Mouse (Mus musculus) heart, adult 9 months (tissue): ENCODE data around the gene Olfml1.

ENCODE experiments used
- DNase-seq, 2 experiments: peaks; one replicate each; pipeline ENCODE4 v3.0.0; 2022; ENCODE audit warnings: low spot score in 2 of 2

Gene Olfml1

GRCm38 (mm10) chr7:107594857-107595402 is 27.7 kb downstream of the Olfml1 start, which contains the start of gene Ppfibp2:
Ppfibp2 (plus strand) TSS chr7:107595207.
- peak; percentile 90 to 91 for DNase-seq

DNA sequence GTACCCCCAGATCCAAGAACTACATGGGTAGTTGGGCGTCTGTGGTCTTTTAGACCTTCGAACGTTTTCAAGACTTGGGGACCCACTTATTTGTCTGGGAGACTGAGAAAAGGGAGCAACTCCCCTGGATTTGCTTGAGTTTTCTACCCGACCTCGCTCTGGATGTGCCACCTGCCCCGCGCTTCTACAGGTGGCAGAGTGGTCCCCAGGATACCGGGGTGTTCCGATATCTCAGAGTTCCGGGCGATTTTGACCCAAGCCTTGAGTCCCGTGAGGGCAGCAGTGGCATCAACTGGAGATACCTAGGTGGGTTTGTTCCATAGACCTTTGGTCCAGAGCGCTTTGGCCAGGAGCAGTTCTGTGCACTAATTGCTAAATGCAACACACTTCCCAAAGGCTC is 28.2 kb downstream of the Olfml1 start:
- DNase-seq: no peak

DNA sequence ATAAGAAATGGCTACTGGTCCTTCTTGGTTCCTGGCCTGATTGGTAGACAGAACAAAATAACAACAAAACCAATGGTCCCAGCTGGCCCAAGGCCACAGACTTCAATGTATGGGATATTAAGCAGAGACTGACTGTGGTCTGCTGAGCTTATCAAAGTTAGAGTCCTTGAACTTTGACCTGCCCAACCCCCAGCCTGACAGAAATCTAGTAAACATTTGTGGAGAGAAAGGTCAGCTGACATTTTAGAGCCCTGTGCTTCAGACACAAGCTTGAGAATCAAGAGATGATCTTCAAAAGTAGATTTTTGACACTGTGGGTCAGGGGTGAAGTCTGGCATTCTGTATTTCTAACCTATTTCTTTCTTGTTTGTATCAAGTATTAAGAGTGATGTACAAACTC is 29.5 kb downstream of the Olfml1 start:
- no peak for DNase-seq

GRCm38 (mm10) chr7:107597956-107598355 is 30.7 kb downstream of the Olfml1 start:
- no peak for DNase-seq

DNA sequence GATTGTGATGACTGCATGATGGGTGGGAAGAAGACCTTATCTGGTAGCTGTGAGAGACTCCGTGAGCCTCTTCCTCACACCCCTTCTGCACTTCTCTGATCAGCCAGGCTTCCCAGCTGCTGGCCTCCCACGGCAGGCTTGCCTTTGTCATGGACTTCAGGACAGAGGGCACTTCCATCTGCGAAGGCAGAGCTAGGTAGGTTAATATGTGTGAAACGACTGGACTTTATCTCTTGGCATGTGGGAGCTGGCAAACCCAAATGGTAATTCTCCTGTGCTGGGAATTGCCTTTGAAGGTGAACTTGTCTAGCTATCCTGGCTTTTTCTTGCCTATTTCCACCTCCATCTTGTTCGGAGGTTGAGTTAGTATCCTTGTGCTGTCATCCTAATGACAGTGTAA is 33.4 kb downstream of the Olfml1 start:
- no peak for DNase-seq

- DNase-seq: no peak
Measured at GRCm38 (mm10) chr7:107602505-107602904, 35.3 kb downstream of the Olfml1 start.

- DNase-seq: no peak
Measured at GRCm38 (mm10) chr7:107602913-107603312, 35.7 kb downstream of the Olfml1 start.

- no peak for DNase-seq
Measured at GRCm38 (mm10) chr7:107607766-107608165, 40.5 kb downstream of the Olfml1 start.

DNA sequence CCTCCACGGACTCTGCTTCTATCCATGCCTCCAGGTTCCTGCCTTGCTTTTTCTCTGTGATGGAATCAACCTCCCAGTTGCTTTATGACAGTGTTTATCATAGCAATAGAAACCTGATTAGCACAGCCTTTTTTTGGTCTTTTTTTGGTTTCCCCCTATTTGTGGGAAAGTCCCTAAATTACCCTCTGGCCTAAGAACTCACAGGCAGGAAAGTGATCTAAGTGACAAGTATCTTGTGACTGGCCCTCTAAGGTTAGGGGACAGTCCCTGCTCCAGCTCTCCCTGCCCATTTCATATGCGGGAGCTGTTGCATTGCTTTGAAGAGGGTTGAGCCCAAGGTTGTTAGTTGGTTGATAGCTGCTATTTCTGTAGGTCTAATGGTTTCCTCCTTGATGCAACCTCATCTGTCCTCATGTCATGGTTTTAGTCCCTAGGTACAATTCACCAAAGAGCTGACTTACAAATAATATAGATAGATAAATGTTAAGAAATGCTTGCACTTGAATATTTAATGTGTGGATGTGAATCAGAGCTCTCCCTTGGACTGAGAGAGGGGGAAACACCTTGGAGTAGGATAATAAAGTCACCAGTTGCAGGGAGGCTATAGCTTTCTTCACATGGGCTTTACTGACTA is 42.5 kb downstream of the Olfml1 start:
- no peak for DNase-seq

DNA sequence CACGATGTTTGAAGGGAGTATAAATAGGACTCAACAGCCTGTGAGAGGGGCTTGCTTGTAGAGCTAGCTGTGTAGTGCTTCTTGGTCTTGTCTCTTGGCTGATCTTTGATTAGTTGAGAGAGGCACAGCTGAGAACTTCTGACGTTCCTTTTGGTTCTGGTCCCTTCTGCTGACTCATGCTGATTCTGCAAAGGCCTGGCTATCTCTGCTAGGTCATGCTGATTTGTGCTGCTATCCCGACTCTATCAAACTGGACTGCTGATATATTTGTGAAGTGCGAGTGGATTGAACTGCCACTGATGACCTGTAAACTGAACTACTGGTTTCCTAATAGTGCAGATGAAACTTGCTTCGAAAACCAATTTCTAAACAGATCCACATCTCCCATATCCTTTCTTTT is 43.6 kb downstream of the Olfml1 start:
- no peak for DNase-seq

DNA sequence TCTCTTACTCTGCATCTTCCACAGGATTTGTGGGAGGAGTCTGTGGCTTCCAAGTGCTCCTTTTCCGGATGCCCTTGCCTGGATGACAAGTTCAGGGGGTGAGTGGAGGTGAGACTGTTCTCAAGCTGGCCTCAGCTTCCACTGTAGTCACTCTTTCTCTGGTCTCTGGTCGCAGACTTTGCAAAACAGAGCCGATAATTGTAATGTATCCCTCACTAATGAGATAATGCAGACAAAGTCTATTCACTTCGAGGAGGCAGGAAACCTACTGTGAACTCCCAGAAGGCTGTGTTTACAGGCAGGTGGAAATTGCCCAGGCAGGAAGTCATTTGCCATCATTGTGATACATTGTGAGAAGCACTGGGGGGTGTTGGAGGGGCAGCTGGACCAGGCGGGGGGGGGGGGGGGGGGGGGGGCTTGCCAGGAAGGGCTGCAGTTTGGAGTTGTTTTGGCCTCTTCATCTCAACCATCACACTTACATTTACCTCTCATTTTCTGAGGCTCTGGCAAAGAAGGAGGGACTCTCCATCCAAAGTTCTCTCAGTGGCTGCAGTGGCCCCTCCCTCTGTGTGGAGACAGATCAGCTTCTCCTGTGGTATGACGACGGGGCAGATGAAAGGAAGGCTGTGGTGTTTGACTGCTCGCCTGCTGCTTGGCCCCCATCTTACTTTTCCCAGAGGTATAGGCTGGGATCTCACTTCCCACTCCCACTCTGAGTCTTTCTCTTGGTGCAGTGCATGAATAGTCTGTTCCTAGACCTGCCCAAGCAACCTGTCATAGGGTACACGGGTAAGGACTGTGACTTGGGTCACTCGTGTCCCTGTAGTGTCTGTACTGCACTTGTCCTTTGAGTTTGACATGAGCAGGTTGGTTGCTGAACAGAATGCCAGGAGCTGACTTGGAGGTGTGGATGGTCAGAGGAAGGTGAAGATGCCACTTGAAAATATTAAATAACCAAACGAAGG is 51.1 kb downstream of the Olfml1 start:
- no peak for DNase-seq

- peak; percentile 19 to 27 for DNase-seq
Measured at GRCm38 (mm10) chr7:107619225-107619624, 52.0 kb downstream of the Olfml1 start.

- no peak for DNase-seq
Measured at GRCm38 (mm10) chr7:107620137-107620536, 52.9 kb downstream of the Olfml1 start.

DNA sequence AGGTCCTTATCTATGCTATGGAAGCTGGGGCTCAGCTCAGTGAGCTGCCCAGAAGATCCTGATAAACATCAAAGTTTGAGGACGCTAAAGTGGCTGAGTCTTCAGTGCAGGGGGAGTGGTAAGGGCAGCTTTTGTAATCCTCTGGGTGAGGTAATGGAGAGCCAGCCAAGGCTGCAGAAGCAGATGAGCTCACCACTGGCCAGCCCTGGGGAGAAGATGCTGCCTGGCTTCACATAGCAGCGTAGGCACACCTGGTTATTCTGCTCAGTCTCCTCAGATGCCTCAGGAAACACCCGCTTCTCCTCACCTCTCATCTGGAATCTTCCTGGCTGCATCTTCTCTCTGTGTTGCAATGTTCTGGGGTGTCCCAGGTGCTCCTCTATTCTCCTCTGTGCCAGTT is 57.2 kb downstream of the Olfml1 start:
- no peak for DNase-seq

- no peak for DNase-seq
Measured at GRCm38 (mm10) chr7:107625061-107625460, 57.8 kb downstream of the Olfml1 start, which contains the start of gene 5330417H12Rik. 5330417H12Rik (minus strand) TSS chr7:107625161.

GRCm38 (mm10) chr7:107625781-107626180 is 58.5 kb downstream of the Olfml1 start:
- no peak for DNase-seq

GRCm38 (mm10) chr7:107628383-107628782 is 61.1 kb downstream of the Olfml1 start:
- no peak for DNase-seq

DNA sequence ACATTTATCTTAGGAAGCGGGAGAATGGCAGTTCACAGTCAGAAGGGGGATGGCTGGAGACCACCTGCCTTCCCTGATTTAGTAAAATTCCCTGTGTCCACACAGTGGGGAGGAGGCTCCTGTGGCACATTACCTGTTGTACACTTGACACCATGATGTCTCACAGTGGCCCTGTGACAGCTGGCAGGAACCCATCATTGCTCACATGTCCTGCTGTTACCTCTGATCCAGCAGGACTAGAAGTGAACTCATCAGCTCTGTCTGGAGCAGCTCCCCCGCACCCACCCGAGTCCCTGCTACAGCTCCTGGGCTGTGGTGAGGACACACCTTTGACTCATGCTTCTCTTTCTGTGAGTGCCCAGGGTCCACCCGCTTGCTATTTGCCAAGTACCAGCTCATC is 66.0 kb downstream of the Olfml1 start:
- DNase-seq: no peak

- DNase-seq: no peak
Measured at GRCm38 (mm10) chr7:107637398-107637797, 70.2 kb downstream of the Olfml1 start.

DNA sequence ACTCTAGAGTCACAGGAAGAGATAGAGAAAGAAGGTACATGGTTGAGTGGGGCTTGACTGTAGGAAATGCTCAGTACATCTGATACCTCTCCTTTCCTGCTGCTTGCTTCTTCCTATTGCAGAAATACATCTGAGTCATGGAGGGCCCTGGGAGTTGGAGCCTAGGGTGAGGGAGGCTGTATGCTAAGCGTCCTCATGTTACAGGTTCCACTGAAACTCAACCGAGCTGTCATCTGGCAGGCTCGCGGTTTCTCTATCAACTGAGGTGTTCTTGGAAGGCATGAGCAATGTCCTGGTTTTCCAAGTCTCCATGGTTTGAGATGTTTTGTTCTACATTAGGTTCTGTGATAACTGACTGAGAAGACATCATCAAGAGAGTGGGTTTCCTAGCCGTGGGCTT is 70.8 kb downstream of the Olfml1 start:
- no peak for DNase-seq
